Mouse (Mus musculus): ENCODE measurements around the gene Ube2s.

GRCm38 (mm10) chr7:4842077-4842476 lies 29.7 kb upstream of the Ube2s start:
- no peak for TF ChIP-seq POLR2A (IDR thresholded peaks at IDR 0.05; ENCODE audit: low read depth, low read length)
- no peak for TF ChIP-seq CTCF (IDR thresholded peaks at IDR 0.05; ENCODE audit: extremely low read depth, insufficient read length, insufficient replicate concordance, low read depth, low read length)
